Mouse (Mus musculus) lung, postnatal 0 days (tissue): ENCODE data around the gene Usp29. TPM values are rescaled to one million over a fixed set of nuclear protein-coding genes. Genes with fewer than 3 reads are reported as not detected.

Experiments
- ATAC-seq: fragments of 200-750 bp; cut with Nextera tagmentation; 2 replicates; pipeline ENCODE4 v1.8.0; 2017; ENCODE audit warnings: moderate library complexity
- DNase-seq: peaks from one replicate; pipeline ENCODE4 v3.0.0-alpha.2; 2016; ENCODE audit warnings: low spot score
- H3K27ac ChIP-seq: fragments of 300-500 bp; sonication (generic); 2 replicates; pipeline ENCODE4 v1.5.1; 2014; ENCODE audit warnings: antibody characterized with exemption, mild to moderate bottlenecking, low read length, mixed read lengths
- H3K27me3 ChIP-seq: fragments of 300-500 bp; sonication (generic); replicated peaks from 2 replicates; pipeline ENCODE4 v1.6.1; 2014; ENCODE audit warnings: low read length, mixed read lengths; ENCODE audit not compliant: insufficient read depth
- H3K36me3 ChIP-seq: fragments of 300-500 bp; sonication (generic); 2 replicates; pipeline ENCODE4 v1.6.1; 2014; ENCODE audit warnings: low read length, mixed read lengths; ENCODE audit not compliant: insufficient read depth
- H3K4me1 ChIP-seq: fragments of 300-500 bp; sonication (generic); 2 replicates; pipeline ENCODE4 v1.6.1; 2014; ENCODE audit warnings: antibody characterized with exemption, low read depth, low read length, mixed read lengths; ENCODE audit not compliant: insufficient read depth
- H3K4me2 ChIP-seq: fragments of 300-500 bp; sonication (generic); replicated peaks from 2 replicates; pipeline ENCODE4 v1.6.1; 2014; ENCODE audit warnings: low read depth, mild to moderate bottlenecking, low read length, moderate library complexity, mixed read lengths
- H3K4me3 ChIP-seq: fragments of 300-500 bp; sonication (generic); 2 replicates; pipeline ENCODE4 v1.5.1; 2014; ENCODE audit warnings: low read depth, low read length
- H3K9ac ChIP-seq: fragments of 300-500 bp; sonication (generic); replicated peaks from 2 replicates; pipeline ENCODE4 v1.6.1; 2014; ENCODE audit warnings: low read depth, mild to moderate bottlenecking
- H3K9me3 ChIP-seq: fragments of 300-500 bp; sonication (generic); 2 replicates; pipeline ENCODE4 v1.6.1; 2016; ENCODE audit warnings: low read length, mixed read lengths
- CTCF ChIP-seq: IDR thresholded peaks from 2 replicates; pipeline ENCODE4 v1.5.1; 2016; ENCODE audit warnings: antibody characterized with exemption, mild to moderate bottlenecking
- EP300 ChIP-seq: IDR thresholded peaks from 2 replicates; pipeline ENCODE4 v1.6.1; 2016; ENCODE audit warnings: antibody characterized with exemption, mild to moderate bottlenecking, control low read depth
- WGBS: fragments of 180-500 bp; shearing (Covaris S2); extraction: QIAGEN DNeasy Blood & Tissue Kit; methylation state at CpG from one replicate; pipeline ENCODE4 v1.1.7; 2014; 5-methylcytosine and 5-hydroxymethylcytosine counted together
- polyA plus RNA-seq: library from polyadenylated mRNA; unstranded; fragments of >200 nt; fragmentation: Nextera tagmentation; extraction: Ambion mirVana; gene quantifications from 2 replicates; pipeline ENCODE4 v1.2.1, GENCODE M21; 2015

Usp29 gene
- polyA plus RNA-seq, result 0.71 and 1.1 TPM in 2 replicates

- DNase-seq, result peak; percentile 92
- H3K4me3 ChIP-seq, result peak within 1 kb of the TSS; percentile 63
- H3K9ac ChIP-seq, result peak within 1 kb of the TSS; percentile 60
- H3K4me1 ChIP-seq, result no peaks in the 10 kb centered on the region; the same call in 1 of the 2 replicates
- ATAC-seq, result peak; percentile 20
- H3K4me2 ChIP-seq, result peak within 1 kb of the TSS; percentile 61
- 0 out of 2 replicates have a peak, but pooled peaks cover 3% of the 10 kb centered on the region for H3K9me3 ChIP-seq
- TF ChIP-seq CTCF (peak; percentile 41), EP300 (no peak)
- WGBS, result 45% methylated on average over 24 of the region's 24 CpGs
- H3K27ac ChIP-seq, result peak within 1 kb of the TSS; percentile 94
- H3K27me3 ChIP-seq, result no peaks in the 10 kb centered on the region
- H3K36me3 ChIP-seq, result no peaks in the 10 kb centered on the region
Measured at GRCm38 (mm10) chr7:6730241-6730640, at the start of gene Usp29, which contains the start of gene Peg3. Gene Usp29, plus strand, starts transcription at chr7:6730578. Gene Peg3, minus strand, starts transcription at chr7:6730431.

- Histone ChIP-seq H3K4me3 (no peak overlapping the region), H3K27ac (no peak overlapping the region), H3K36me3 (no peaks in the 10 kb centered on the region), H3K9ac (no peak overlapping the region), H3K9me3 (no peaks in the 10 kb centered on the region), H3K27me3 (no peaks in the 10 kb centered on the region), H3K4me2 (no peak overlapping the region), H3K4me1 (no peaks in the 10 kb centered on the region)
- no peak for TF ChIP-seq CTCF
- DNase-seq, result no peak
- WGBS, result 89% methylated on average over 6 of the region's 6 CpGs
- ATAC-seq, result no peak
Measured at GRCm38 (mm10) chr7:6685511-6685910, 44.9 kb upstream of the Usp29 start.

GRCm38 (mm10) chr7:6696241-6697045, 33.9 kb upstream of the Usp29 start, which contains the start of gene Zim1:
Gene Zim1, minus strand, starts transcription at chr7:6696450.
- TF ChIP-seq CTCF, result peak; percentile 59
- no peak for TF ChIP-seq EP300
- ATAC-seq (peak; percentile 100), DNase-seq (peak; percentile 96)
- Histone ChIP-seq H3K4me1 (no peaks in the 10 kb centered on the region), H3K4me2 (peak within 1 kb of the TSS; percentile 58), H3K27me3 (no peaks in the 10 kb centered on the region), H3K9me3 (no peaks in the 10 kb centered on the region), H3K36me3 (no peaks in the 10 kb centered on the region), H3K9ac (0 out of 2 replicates have a peak within 1 kb of the TSS, but pooled peaks have one; percentile 13), H3K27ac (no peak within 1 kb of the TSS), H3K4me3 (peak within 1 kb of the TSS; percentile 36)
- WGBS, result 11% methylated on average over 32 of the region's 32 CpGs

GRCm38 (mm10) chr7:6699230-6699629, 31.1 kb upstream of the Usp29 start:
- no peaks in the 10 kb centered on the region for H3K27me3 ChIP-seq
- H3K4me2 ChIP-seq, result no peak overlapping the region
- H3K4me3 ChIP-seq, result no peak overlapping the region
- no peaks in the 10 kb centered on the region for H3K36me3 ChIP-seq
- H3K27ac ChIP-seq, result no peak overlapping the region
- H3K4me1 ChIP-seq, result no peaks in the 10 kb centered on the region
- WGBS, result 40% methylated on average over 3 of the region's 3 CpGs
- H3K9me3 ChIP-seq, result no peaks in the 10 kb centered on the region
- peak; percentile 45 for ATAC-seq
- DNase-seq, result peak; percentile 79
- H3K9ac ChIP-seq, result no peak overlapping the region
- TF ChIP-seq EP300 (peak; percentile 55), CTCF (no peak)

- no peak for ATAC-seq
- Histone ChIP-seq H3K4me3 (no peak overlapping the region), H3K4me1 (no peaks in the 10 kb centered on the region), H3K9me3 (no peaks in the 10 kb centered on the region), H3K4me2 (no peak overlapping the region), H3K27me3 (no peaks in the 10 kb centered on the region), H3K36me3 (peaks cover 14% of the 10 kb centered on the region; the same call in 1 of the 2 replicates), H3K9ac (no peak overlapping the region), H3K27ac (no peak overlapping the region)
- WGBS, result 88% methylated on average over 23 of the region's 23 CpGs
- TF ChIP-seq CTCF, result no peak
- TF ChIP-seq EP300, result no peak
- no peak for DNase-seq
Measured at GRCm38 (mm10) chr7:6707416-6708015, 22.9 kb upstream of the Usp29 start.

- no peak overlapping the region for H3K4me3 ChIP-seq
- H3K36me3 ChIP-seq, result peaks cover 14% of the 10 kb centered on the region; the same call in 1 of the 2 replicates
- H3K4me2 ChIP-seq, result no peak overlapping the region
- H3K9me3 ChIP-seq, result no peaks in the 10 kb centered on the region
- peak; percentile 46; the same call in 1 of the 2 replicates for ATAC-seq
- H3K27me3 ChIP-seq, result no peaks in the 10 kb centered on the region
- H3K4me1 ChIP-seq, result no peaks in the 10 kb centered on the region
- 77% methylated on average over 17 of the region's 17 CpGs for WGBS
- no peak overlapping the region for H3K27ac ChIP-seq
- no peak for TF ChIP-seq EP300
- no peak for TF ChIP-seq CTCF
- no peak overlapping the region for H3K9ac ChIP-seq
- peak; percentile 60 for DNase-seq
Measured at GRCm38 (mm10) chr7:6708451-6709180, 21.8 kb upstream of the Usp29 start.
